Mouse (Mus musculus) small intestine, adult 2 months (tissue): Measurements from ENCODE around the gene Peg3. TPM values are rescaled to one million over a fixed set of nuclear protein-coding genes. Genes with fewer than 3 reads are reported as not detected.

Experiments used
- H3K27ac ChIP-seq: fragments of 200-500 bp; 2 replicates; pipeline ENCODE4 v1.5.1; 2012; ENCODE audit warnings: low read depth, low read length, control low read depth, inconsistent platforms; ENCODE audit not compliant: insufficient read depth
- H3K27me3 ChIP-seq: fragments of 200-500 bp; 2 replicates; pipeline ENCODE4 v1.6.1; 2012; ENCODE audit warnings: mild to moderate bottlenecking, moderate library complexity, low read length, inconsistent platforms; ENCODE audit not compliant: control insufficient read depth, insufficient read depth
- H3K36me3 ChIP-seq: fragments of 200-500 bp; 2 replicates; pipeline ENCODE4 v1.6.1; 2012; ENCODE audit warnings: mild to moderate bottlenecking, low read length, control low read depth, inconsistent platforms; ENCODE audit not compliant: control insufficient read depth, insufficient read depth
- H3K4me1 ChIP-seq: fragments of 200-500 bp; 2 replicates; pipeline ENCODE4 v1.6.1; 2012; ENCODE audit warnings: low read length, inconsistent platforms, mixed read lengths; ENCODE audit not compliant: control insufficient read depth, insufficient read depth, insufficient read length
- H3K4me3 ChIP-seq: fragments of 200-500 bp; 2 replicates; pipeline ENCODE4 v1.5.1; 2012; ENCODE audit warnings: low read depth, mild to moderate bottlenecking, control low read depth, inconsistent platforms, low read length, moderate library complexity
- CTCF ChIP-seq: fragments of 200-500 bp; IDR thresholded peaks from 2 replicates; pipeline ENCODE4 v1.5.1; 2012; ENCODE audit warnings: low read depth, mild to moderate bottlenecking, control low read depth, inconsistent platforms, low read length, moderate library complexity, mixed read lengths; ENCODE audit not compliant: insufficient replicate concordance, insufficient read length; ENCODE audit errors: extremely low read depth
- POLR2A ChIP-seq: fragments of 200-500 bp; IDR thresholded peaks from 2 replicates; pipeline ENCODE4 v1.6.1; 2012; ENCODE audit warnings: low read depth, mild to moderate bottlenecking, control low read depth, inconsistent platforms, low read length, moderate library complexity
- WGBS: fragments of 180-500 bp; shearing (Covaris S2); methylation state at CpG from one replicate; pipeline ENCODE4 v1.1.7; 2018; 5-methylcytosine and 5-hydroxymethylcytosine counted together
- polyA plus RNA-seq: library from polyadenylated mRNA; depleted of rRNA; stranded (reverse); fragments of >200 nt; gene quantifications from 2 replicates; pipeline ENCODE4 v1.2.3, GENCODE M21; 2012

The Peg3 gene
- polyA plus RNA-seq, 1 experiment, result 1.0 TPM

DNA sequence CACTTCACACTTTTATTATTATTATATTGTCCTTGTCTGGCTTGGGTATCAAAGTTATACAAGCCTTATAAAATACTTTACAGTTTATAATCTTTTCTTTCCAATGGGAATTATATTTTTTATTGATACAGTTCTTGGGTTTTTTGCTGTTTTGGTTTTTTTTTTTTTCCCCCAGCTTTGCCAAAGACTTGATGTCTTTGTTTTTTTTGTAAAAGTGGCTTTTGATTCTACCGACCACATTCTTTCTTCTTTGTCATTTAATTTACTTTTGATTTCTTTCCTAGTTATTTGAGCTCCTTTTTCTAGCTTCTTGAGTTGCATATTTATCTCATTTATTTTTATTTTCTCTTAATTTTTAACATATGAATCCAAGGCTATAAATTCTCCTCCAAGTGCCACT is 5.8 kb upstream of the Peg3 start:
- H3K4me1 ChIP-seq, result no peaks in the 10 kb centered on the region
- TF ChIP-seq CTCF (no peak), POLR2A (no peak)
- H3K27me3 ChIP-seq, result no peaks in the 10 kb centered on the region; the same call in 1 of the 2 replicates
- WGBS, result 80% methylated on average over 1 of the region's 1 CpGs
- no peaks in the 10 kb centered on the region for H3K36me3 ChIP-seq
- H3K27ac ChIP-seq, result no peak overlapping the region
- no peak overlapping the region for H3K4me3 ChIP-seq

DNA sequence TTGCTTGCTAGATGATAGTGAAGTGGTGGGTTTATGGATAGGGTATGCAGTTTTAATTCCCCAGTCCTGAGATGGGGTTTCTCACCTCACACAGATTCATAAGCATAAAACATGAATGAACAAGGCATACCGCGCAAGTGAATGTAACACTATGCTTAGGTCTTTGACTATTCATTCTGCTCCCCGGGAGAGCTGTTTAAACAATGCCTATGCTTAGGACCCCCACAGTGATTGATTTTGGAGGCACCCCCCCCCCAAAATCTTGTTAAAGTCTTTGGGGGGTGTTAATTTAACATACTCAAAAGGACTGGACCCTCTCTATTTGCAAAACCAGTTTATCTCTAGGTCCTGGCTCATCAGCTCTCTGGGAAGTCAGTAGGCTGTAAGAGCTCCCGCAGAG is 1.7 kb upstream of the Peg3 start:
- Histone ChIP-seq H3K36me3 (no peaks in the 10 kb centered on the region), H3K27me3 (no peaks in the 10 kb centered on the region; the same call in 1 of the 2 replicates), H3K4me1 (no peaks in the 10 kb centered on the region), H3K4me3 (no peak overlapping the region), H3K27ac (no peak overlapping the region)
- WGBS, result 51% methylated on average over 4 of the region's 4 CpGs
- TF ChIP-seq POLR2A (no peak), CTCF (no peak)

DNA sequence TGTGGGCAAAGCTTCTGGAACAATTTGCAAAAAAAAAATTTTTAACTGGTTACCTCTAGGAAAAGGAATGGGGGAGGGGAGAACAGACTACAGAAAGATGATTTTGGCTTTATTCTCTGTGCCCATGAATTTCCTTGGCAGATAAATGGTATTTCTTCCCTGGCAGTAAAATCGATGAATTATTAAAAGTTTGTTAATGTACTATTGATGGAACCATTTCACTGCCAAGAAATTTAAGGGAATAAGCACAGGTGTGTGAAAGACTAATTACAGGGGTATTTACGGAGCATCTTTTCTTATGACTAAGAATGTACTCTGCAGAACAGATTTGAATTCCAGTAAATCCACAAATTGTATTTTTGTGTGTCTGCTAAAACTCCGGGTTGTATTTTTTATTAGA is 1.1 kb upstream of the Peg3 start:
- TF ChIP-seq POLR2A (no peak), CTCF (no peak)
- WGBS, result 53% methylated on average over 3 of the region's 3 CpGs
- Histone ChIP-seq H3K27me3 (no peaks in the 10 kb centered on the region; the same call in 1 of the 2 replicates), H3K4me3 (no peak overlapping the region), H3K4me1 (no peaks in the 10 kb centered on the region), H3K27ac (no peak overlapping the region), H3K36me3 (no peaks in the 10 kb centered on the region)

DNA sequence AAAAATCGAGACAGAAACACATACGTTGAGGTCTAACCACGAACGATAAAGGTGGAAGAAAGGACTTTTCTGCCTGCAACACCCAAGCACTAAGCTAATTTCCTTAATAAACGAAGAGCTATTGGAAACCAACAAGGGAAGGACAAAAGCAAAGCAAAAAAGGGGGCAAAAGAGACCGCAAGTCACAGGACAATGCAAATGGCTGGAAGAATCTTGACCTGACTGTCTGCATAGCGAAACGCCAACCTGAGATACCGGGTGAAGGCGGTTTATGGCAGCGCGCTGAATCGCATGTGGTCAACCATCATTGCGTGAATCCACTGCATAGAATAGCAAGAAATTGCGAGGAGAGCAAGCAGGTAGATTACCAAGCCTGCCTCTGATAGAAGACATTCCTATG is 570 bp upstream of the Peg3 start:
- WGBS, result 48% methylated on average over 15 of the region's 15 CpGs
- no peak for TF ChIP-seq POLR2A
- TF ChIP-seq CTCF, result no peak
- Histone ChIP-seq H3K36me3 (no peaks in the 10 kb centered on the region), H3K27me3 (no peaks in the 10 kb centered on the region; the same call in 1 of the 2 replicates), H3K4me1 (no peaks in the 10 kb centered on the region), H3K27ac (no peak overlapping the region), H3K4me3 (no peak overlapping the region)

DNA sequence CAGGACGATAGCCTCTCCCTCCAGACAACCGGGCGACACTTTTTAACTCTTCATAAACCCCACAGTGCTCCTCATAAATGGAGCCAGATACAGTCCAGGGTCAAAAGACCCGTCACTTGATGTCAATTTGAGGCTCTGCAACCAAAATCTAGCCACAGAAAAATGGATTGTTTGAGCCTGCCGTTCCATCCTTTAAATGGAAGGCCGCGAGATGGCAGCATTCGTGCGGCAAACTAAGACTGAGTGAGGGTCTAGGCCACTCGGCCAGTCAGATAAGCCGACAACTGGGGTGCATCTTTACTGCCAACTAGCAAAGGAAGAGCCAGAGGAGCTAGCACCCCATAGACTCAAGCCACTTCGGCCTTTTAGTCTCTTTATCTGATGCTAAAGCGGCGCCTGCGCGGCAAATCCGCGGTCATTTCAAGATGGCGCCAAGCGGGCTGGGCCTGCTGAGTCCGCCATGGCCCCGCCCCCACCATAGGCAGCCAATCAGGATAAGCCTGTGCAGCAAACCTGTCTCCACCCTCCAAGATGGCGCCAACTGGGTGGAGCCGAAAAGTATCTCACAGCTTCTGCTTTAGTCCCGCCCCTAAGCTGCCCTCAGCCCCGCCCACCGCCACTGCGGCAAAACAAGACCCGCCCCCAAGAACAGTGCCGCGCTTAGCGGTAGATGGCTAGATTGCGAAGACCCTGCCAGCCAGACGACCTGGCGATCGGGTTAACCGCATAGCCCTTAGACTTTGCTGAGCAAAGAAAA is 992 bp downstream of the Peg3 start:
- H3K27me3 ChIP-seq, result no peaks in the 10 kb centered on the region; the same call in 1 of the 2 replicates
- TF ChIP-seq CTCF, result no peak
- TF ChIP-seq POLR2A, result no peak
- H3K4me3 ChIP-seq, result peak overlapping the region; percentile 65
- H3K4me1 ChIP-seq, result no peaks in the 10 kb centered on the region
- 48% methylated on average over 37 of the region's 37 CpGs for WGBS
- H3K27ac ChIP-seq, result peak overlapping the region; percentile 68
- no peaks in the 10 kb centered on the region for H3K36me3 ChIP-seq

DNA sequence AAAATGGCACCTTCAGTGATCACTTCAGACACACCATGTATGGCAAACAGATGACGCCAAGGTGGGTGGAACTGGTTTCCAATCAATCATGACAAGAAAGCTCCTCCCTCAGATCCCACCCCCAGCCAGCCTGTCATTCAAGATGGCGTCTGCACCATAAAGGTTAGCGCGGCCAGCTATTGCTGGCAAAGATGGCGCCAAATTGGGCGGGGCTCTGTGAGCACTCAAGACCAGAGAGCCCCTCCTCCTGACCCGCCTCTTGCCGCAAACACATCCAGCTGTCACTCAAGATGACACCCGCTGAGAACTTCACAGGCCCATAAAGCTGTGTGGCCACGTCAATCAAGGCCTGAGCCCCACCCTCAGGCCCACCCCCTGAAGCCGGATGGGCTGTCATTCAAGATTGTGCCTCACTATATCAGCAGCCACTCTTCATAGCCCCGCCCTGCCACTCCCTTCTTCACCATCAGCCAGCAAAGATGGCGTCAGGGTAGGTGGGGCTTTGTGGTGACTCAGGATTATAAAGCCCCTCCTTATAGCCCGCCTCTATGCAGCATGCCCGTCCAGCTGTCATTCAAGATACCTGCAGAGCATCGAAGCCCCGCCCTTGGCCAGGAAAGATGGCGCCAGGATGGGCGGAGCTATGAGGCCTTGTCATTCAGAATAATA is 1.8 kb downstream of the Peg3 start:
- 47% methylated on average over 19 of the region's 19 CpGs for WGBS

DNA sequence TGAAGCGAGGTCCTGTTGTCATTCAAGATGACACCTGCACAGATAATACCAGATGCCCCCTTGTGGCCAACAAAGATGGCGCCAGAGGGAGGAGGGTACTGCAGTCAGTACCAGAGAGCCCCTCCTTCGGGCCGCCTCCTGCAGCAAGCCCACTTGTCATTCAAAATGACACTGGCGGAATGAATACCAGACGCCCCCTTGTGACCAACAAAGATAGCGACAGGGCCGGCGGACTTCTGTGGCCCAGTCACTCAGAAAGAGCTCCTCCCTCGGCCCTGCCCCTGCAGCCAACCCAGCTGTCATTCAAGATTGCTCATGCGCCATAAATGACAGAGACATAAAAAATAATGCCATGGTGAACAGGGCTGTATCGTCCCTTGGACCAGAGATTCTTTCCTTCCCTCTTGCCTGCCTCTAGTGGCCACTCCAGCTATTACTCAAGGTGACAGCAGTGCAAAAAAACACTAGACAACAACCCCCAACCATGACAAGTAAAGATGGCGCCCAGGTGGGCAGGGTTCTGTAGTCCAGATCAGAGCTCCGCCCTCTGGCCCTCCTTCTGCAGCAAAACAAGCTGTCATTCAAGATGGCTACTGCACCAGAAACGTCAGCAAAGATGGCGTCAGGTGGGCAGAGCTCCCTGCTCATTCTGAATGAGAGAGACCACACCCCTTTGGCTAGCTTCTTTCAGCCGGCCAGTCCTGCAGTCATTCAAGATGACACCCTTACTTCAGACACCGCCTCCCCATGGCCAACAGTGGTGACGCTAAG is 2.7 kb downstream of the Peg3 start:
- peak overlapping the region; percentile 74 for H3K27ac ChIP-seq
- H3K36me3 ChIP-seq, result no peaks in the 10 kb centered on the region
- H3K4me1 ChIP-seq, result no peaks in the 10 kb centered on the region
- no peak for TF ChIP-seq CTCF
- TF ChIP-seq POLR2A, result no peak
- no peaks in the 10 kb centered on the region; the same call in 1 of the 2 replicates for H3K27me3 ChIP-seq
- 42% methylated on average over 19 of the region's 19 CpGs for WGBS
- H3K4me3 ChIP-seq, result no peak overlapping the region

More for the DNA sequence above, 1.8 kb downstream of the Peg3 start:
- H3K27ac ChIP-seq, result peak overlapping the region; percentile 74
- H3K36me3 ChIP-seq, result no peaks in the 10 kb centered on the region
- no peaks in the 10 kb centered on the region; the same call in 1 of the 2 replicates for H3K27me3 ChIP-seq
- peak overlapping the region; percentile 65; the same call in 1 of the 2 replicates for H3K4me3 ChIP-seq
- H3K4me1 ChIP-seq, result no peaks in the 10 kb centered on the region
- TF ChIP-seq POLR2A (no peak), CTCF (no peak)
